Mouse (Mus musculus) skeletal muscle tissue, adult 2 months (tissue): Measurements from ENCODE around the gene Cyp1a2.
"Not testable (repeated sequence)": the region's sequence is repeated elsewhere in the genome, so short reads cannot be mapped to it uniquely, and the experiment has no call there.

Experiments
- DNase-seq: peaks from one replicate; pipeline ENCODE4 v3.0.0-alpha.2; 2012; ENCODE audit warnings: low read depth, low spot score

Cyp1a2 gene

GRCm38 (mm10) chr9:57683520-57683919 is at the start of gene Cyp1a2:
Gene Cyp1a2, minus strand, starts transcription at chr9:57683703.
- no peak for DNase-seq

- no peak for DNase-seq
These were observed 44.8 kb upstream of the Cyp1a2 start for GRCm38 (mm10) chr9:57728312-57728711.

DNA sequence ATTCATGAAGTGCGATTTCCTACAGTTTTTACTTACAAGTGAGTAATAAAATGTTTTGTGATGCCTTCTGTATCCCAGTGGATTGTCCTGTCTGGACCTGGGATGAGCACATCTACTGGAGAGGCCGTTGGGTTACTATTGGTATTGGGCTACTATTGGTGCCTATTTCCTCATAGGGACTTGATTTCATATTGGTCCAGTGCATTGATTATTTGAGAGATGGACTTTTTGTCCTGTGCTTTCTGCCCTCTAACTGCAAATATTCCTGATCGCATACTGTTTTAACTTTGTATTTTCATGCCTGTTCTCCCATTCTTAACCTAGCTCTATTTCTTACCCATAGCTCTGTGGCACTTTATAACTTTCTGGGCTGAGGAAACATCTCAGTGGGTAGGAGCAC is 41.2 kb upstream of the Cyp1a2 start:
- no peak for DNase-seq

- peak; percentile 83 for DNase-seq
These were observed 40.3 kb upstream of the Cyp1a2 start for GRCm38 (mm10) chr9:57723796-57724195.

DNA sequence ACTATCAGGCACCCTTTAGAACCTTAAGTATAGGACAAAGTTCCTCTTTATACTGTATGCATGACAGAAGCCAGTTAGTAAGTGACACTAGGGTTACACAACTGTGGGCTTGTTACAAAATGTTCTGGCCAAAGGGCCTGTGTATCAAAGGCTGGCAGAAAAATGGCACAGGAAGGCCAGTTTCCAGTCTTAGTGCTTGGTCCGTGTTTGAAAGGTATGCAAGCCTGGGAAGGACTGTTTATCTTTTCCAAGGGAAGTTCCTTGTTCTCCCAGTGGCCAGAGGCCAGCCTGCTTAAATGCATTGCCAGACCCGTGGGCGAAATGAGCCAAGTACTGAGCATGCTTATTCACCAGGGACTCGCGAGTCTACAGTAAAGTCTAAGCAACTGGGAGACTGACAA is 39.8 kb upstream of the Cyp1a2 start:
- DNase-seq = peak; percentile 88

- no peak for DNase-seq
These were observed 38.9 kb upstream of the Cyp1a2 start for GRCm38 (mm10) chr9:57722371-57722770.

DNA sequence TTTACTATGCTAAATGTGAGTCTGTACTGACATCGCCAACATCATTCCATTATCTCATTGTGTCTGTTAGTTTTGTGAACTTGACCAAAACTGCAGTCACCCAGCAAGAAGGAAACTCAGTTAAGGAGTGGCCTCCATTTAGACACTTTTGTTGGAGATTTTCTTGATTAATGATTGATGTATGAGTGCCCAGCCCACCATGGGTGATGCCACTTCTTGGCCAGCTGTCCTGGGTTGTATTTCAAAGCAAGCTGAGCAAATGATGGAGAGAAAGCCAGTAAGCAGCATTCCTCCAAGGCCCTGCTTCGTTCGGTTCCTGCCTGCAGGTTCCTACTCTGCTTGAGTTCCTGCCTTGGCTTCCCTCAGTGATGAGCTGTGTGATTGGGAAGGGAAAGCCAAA is 37.2 kb upstream of the Cyp1a2 start:
- no peak for DNase-seq

DNA sequence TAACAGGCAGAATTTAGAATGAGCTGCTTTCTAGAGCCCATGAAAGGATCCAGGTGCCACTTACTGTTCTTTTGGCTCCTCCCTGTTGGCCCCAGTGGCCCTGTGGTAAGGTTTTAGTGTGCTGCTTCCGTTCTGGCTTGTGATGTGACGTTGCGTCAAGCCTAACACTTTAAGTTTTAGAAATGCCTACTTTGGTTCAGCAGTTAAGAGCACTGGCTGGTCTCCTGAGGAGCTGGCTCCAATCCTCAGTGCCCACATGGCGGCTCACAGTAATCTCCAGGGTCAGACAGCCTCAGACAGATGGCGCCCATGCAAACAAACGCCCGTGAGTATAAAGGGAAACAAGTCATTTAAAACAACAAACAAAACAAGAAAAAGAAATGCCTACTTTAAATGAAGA is 34.9 kb upstream of the Cyp1a2 start:
- no peak for DNase-seq

DNA sequence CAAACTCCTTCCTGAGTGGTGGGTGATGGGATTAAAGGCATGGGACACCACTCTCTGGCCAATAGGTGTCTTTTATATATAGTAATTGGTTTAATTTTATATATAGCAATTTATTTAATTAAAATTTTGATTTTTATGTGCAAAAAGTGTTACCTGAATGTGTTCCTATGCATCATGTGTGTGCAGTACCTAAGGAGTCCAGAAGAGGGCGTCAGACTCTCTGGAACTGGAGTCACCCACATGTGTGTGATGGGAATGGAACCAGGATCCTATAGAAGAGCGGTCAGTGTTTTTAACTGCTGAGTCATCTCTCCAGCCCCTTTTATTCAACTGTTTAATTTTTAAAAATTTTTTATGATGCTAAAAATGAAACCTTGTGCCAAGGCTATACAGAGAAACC is 28.7 kb upstream of the Cyp1a2 start:
- DNase-seq = no peak

DNA sequence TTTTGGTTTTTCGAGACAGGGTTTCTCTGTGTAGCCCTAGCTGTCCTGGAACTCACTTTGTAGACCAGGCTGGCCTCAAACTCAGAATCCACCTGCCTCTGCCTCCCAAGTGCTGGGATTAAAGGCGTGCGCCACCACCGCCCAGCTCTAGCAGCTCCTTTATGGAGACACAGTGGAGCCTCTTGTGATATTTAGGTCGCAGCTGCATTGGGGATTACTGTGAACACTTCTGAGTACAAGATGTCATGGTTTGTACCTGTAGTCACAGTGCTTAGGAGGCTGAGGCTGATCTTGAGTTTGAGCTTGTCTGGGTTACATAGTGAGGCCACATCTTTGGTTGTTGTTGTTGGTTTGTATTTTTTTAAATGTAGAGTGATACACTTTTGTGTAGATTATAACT is 26.7 kb upstream of the Cyp1a2 start:
- not testable (repeated sequence) for DNase-seq

DNA sequence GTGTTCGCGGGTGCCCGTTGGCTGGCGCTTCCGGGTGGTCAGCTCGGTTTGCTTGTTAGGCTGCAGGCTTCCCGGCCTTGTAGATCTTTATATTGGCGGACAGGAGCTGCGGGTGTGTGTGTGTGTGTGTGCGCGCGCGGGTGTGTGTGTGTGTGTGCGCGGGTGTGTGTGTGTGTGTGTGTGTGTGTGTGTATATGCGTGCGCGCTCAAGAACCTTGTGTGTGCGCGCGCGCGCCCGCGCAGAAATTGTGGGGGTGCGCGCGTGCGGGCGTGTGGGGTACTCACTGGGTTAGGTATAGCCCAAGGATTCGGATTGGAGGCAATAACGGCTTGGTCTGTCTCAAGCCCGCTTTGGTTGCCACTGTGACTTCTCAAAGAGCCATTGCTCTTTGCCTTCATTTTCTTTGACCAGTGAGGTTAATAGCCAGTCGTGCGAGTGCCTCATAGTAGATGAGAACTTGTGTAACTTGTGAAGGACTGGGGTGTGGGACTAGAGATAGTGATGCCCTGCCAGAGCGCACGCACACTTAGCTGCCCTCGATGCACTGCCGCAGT is 25.3 kb upstream of the Cyp1a2 start:
- no peak for DNase-seq

DNA sequence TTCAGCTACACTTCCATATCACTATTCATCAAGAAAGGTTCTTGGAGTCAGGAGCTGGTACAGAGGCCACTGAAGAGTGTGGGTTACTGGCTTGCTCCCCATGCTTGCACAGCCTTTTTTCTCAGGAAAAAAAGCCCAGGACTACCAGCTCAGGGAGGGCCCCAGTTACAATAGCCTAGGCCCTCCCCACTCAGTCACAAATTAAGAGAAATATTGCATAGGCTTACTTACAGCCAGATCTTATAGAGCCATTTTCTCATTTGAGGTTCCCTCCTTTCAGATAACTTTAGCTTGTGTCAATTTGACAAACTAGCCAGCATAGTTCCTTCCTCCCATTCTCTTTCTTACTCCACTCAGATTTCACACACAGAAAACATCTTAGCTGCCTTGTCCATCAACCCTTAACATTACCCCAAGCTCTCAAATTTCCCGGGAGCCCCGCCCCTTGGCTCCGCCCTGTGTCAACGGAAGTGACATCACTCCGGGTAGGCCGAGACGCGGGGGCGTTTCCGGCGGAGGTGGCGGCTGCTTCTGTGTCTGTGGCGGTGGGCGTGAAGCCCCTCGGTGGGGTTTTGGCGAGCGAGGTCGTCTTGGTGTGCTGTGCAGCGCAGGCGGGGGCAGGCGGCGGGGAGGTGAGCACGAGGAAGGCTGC is 24.7 kb upstream of the Cyp1a2 start, which contains the start of gene Edc3:
Gene Edc3, plus strand, starts transcription at position 473 of the 652 bp plus-strand sequence.
- peak; percentile 59 for DNase-seq

GRCm38 (mm10) chr9:57706496-57706895 is 23.0 kb upstream of the Cyp1a2 start:
- DNase-seq = no peak

DNA sequence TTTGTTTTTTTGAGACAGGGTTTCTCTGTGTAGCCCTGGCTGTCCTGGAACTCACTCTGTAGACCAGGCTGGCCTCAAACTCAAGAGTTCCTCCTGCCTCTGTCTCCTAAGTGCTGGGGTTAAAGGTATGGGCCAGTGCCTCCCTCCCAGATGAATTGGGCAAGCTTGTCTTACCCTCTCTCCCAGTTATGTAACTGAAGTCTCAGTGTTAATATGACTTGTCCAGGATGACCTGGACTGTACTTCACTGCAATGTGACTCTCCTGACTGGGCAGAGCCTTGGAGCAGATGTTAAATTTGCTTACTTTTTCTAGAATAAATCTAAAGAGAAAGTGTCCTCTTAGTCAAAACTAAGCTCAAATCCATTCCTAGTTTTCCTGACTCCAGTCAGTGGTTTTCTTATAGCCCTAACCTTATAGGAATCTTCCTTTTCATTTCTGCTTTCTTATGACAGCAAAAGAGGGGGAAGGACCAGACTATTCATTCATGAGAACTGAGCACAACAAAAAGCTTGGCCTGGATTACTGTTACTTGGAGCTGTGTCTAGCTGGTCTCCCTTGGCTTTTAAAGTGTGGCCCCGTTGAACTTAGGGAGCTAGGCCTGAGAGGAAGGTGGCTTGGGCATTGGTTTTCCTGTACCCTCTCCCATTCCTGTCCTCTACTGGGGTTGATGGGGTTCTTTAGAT is 15.1 kb upstream of the Cyp1a2 start:
- DNase-seq = no peak

- DNase-seq = no peak
These were observed 13.9 kb upstream of the Cyp1a2 start for GRCm38 (mm10) chr9:57697380-57697779.

- DNase-seq = peak; percentile 33
These were observed 13.1 kb upstream of the Cyp1a2 start for GRCm38 (mm10) chr9:57696380-57697285.

DNA sequence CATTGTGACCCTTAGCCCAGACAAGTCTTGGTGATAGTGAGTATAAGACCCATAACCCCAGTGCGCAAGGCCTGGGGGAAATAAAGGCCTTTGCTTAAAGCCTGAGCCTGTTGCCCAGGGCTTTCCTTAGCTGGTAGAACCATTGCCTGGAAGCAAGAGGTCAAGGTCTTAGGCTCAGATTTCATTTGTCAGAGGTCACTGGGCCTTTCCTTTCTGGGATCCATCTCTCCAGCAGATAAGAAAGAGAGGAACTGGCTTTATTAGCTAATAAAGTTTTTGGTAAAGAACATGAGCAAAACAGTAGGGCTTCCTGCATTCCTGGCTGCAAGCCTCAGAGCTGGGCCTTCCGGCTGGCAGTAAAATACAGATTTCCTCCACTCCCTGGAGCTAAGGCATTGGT is 10.6 kb upstream of the Cyp1a2 start:
- DNase-seq = no peak

GRCm38 (mm10) chr9:57688606-57689005 is 5.1 kb upstream of the Cyp1a2 start:
- DNase-seq = no peak

DNA sequence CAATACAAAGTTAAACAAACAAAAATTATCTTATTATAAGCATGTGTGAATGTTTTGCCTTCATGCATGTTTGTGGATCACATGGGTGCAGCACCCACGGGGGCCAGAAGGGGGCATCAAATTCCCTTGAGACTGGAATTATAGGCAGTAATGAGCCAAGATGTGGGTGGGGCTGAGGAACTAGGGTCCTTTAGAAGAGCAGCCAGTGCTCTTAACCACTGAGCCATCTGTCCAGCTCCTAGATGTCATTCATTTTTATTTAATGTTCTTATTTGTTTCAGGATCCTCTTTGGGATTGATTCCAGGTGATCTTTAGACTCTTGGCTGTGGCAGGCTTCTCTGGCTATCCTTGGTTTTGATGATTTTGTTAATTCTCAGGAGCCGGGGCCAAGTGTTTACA is 4.7 kb upstream of the Cyp1a2 start:
- DNase-seq = no peak

GRCm38 (mm10) chr9:57687751-57688150 is 4.2 kb upstream of the Cyp1a2 start, which contains the start of gene Cyp1a1:
Gene Cyp1a1, plus strand, starts transcription at chr9:57687928.
- no peak for DNase-seq

GRCm38 (mm10) chr9:57686011-57686410 is 2.5 kb upstream of the Cyp1a2 start:
- no peak for DNase-seq

GRCm38 (mm10) chr9:57681411-57681810 is 2.1 kb downstream of the Cyp1a2 start:
- no peak for DNase-seq
